Mouse (Mus musculus) cortical plate, adult 2 months (tissue): ENCODE measurements around the gene Zswim1.

Experiments
- CTCF ChIP-seq: fragments of 200-500 bp; IDR thresholded peaks from 2 replicates; pipeline ENCODE4 v1.5.1; 2011; ENCODE audit warnings: mild to moderate bottlenecking, control low read depth, low read length; ENCODE audit not compliant: insufficient read depth; ENCODE audit errors: extremely low read depth
- POLR2A ChIP-seq: fragments of 200-500 bp; IDR thresholded peaks from 2 replicates; pipeline ENCODE4 v1.6.1; 2011; ENCODE audit warnings: mild to moderate bottlenecking, low read length, control low read depth; ENCODE audit not compliant: insufficient read depth; ENCODE audit errors: extremely low read depth

DNA sequence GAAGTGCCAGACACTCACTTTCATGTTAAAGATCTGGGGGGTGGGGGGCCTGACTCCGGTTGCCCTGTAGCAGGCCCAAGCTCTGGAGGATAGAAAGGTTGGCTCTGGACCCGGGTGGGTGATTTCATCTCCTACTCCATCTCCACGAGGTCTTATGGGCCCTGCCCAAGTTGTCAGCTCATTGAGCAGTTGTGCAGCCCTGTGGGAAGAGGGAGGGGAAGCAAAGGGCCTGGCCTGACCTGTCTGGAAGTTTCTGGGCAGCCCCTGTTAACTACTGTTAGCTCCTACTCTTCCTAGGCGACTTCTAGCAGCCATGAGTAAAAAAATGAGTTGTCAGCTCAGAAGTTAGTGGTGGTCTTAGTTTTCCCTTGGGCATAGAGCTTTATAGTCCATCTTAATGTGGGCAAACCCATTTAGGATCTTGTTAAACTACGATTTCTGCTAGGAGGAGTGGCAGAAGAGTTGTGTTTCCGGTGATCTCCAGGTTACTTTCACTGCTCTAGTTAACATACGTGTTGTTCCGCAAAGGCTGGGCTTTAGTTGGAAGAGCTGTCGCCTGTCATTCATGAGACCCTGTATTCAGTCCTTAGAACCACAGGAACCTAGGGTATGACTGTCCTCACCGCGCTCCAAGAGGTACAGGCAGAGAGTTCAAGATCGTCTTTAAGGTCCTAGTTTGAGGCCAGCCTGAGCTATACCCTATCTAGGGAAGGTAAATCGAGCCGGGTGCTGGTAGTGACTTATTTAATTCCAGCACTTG is 49.1 kb upstream of the Zswim1 start:
- TF ChIP-seq CTCF (no peak), POLR2A (no peak)
